Mouse (Mus musculus) frontal cortex, adult 2 months (tissue): ENCODE data around the gene Farp1. TPM values are rescaled to one million over a fixed set of nuclear protein-coding genes. Genes with fewer than 3 reads are reported as not detected.

Source experiments
- DNase-seq, 2 experiments: peaks; one replicate each; pipeline ENCODE4 v3.0.0; 2022; ENCODE audit warnings: low spot score in 1 of 2; ENCODE audit errors: extremely low spot score in 1 of 2
- polyA plus RNA-seq: library from polyadenylated mRNA; depleted of rRNA; stranded (reverse); fragments of >200 nt; gene quantifications from 2 replicates; pipeline ENCODE4 v1.2.3, GENCODE M21; 2012; rRNA removed

Gene Farp1
- polyA plus RNA-seq, 1 experiment: 69.9 TPM

GRCm38 (mm10) chr14:121328878-121329277 lies 293.9 kb downstream of the Farp1 start:
- DNase-seq: no peak

- DNase-seq: no peak
These were observed 294.5 kb downstream of the Farp1 start for GRCm38 (mm10) chr14:121329401-121330089.

- no peak for DNase-seq
These were observed 295.0 kb downstream of the Farp1 start for GRCm38 (mm10) chr14:121330090-121330408.

Other genes with a start within 250 kb of the Farp1 start
- gene Ipo5, start 124.0 kb upstream of the Farp1 start, polyA plus RNA-seq: 63.8 and 73.1 TPM in 2 replicates